Mouse (Mus musculus) limb, embryonic 13.5 days (tissue): Measurements from ENCODE around the gene Epn3. TPM values are rescaled to one million over a fixed set of nuclear protein-coding genes. Genes with fewer than 3 reads are reported as not detected.
A peak's percentile ranks its signal among the peaks of the same experiment; 100 is the strongest.

Experiments used
- ATAC-seq: fragments of 200-750 bp; cut with Nextera tagmentation; 2 replicates; pipeline ENCODE4 v1.8.0; 2017; ENCODE audit warnings: low read depth, moderate number of reproducible peaks, moderate TSS enrichment; ENCODE audit not compliant: low FRiP score
- H3K27ac ChIP-seq: fragments of 300-500 bp; sonication (generic); 2 replicates; pipeline ENCODE4 v1.5.1; 2015; ENCODE audit warnings: inconsistent platforms, mild to moderate bottlenecking, moderate library complexity
- H3K27me3 ChIP-seq: fragments of 300-500 bp; sonication (generic); 2 replicates; pipeline ENCODE4 v1.6.1; 2015; ENCODE audit warnings: mild to moderate bottlenecking, inconsistent platforms
- H3K36me3 ChIP-seq: fragments of 300-500 bp; sonication (generic); 2 replicates; pipeline ENCODE4 v1.6.1; 2015; ENCODE audit warnings: inconsistent platforms, mild to moderate bottlenecking, moderate library complexity
- H3K4me1 ChIP-seq: fragments of 300-500 bp; sonication (generic); 2 replicates; pipeline ENCODE4 v1.6.1; 2015; ENCODE audit warnings: inconsistent platforms
- H3K4me2 ChIP-seq: fragments of 300-500 bp; sonication (generic); replicated peaks from 2 replicates; pipeline ENCODE4 v1.6.1; 2015; ENCODE audit warnings: inconsistent platforms, mild to moderate bottlenecking, moderate library complexity
- H3K4me3 ChIP-seq: fragments of 300-500 bp; sonication (generic); 2 replicates; pipeline ENCODE4 v1.5.1; 2015; ENCODE audit warnings: moderate library complexity, mild to moderate bottlenecking, inconsistent platforms
- H3K9ac ChIP-seq: fragments of 300-500 bp; sonication (generic); 2 replicates; pipeline ENCODE4 v1.6.1; 2015; ENCODE audit warnings: mild to moderate bottlenecking, inconsistent platforms
- H3K9me3 ChIP-seq: fragments of 300-500 bp; sonication (generic); 2 replicates; pipeline ENCODE4 v1.6.1; 2016; ENCODE audit warnings: inconsistent platforms
- WGBS: fragments of 180-500 bp; shearing (Covaris S2); methylation state at CpG from one replicate; pipeline ENCODE4 v1.1.7; 2015; 5-methylcytosine and 5-hydroxymethylcytosine counted together
- polyA plus RNA-seq: library from polyadenylated mRNA; unstranded; fragments of >200 nt; fragmentation: Nextera tagmentation; extraction: Ambion mirVana; gene quantifications from 2 replicates; pipeline ENCODE4 v1.2.1, GENCODE M21; 2015

The Epn3 gene
- polyA plus RNA-seq: 3.1 TPM in 2 replicates

DNA sequence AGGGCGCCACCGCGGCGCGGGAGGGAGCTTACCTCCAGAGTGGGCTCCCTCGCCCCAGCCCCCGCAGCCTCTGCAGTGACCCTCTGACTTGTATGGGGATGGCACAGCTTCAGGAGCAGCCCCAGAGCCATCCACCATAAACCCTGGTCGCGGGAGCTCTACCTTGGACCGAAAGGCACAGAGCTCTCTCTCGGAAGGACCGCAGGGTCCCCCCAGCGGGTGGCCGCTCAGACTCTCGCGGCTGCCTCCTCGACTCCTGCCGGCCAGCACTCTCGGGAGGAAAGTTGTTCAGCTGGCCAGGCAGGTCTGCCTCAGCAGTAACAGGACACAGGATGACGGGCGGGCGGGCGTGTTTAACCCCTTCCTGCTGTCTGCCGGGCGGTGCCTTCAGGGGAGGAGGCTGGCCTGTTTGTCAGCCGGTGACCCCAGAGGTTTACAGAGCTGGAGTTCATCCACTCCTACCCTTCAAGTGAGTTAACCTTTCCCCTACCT lies at the start of gene Epn3:
Gene Epn3, minus strand, starts transcription at position 314 of the 492 bp plus-strand sequence.
- Histone ChIP-seq H3K9me3 (no peaks in the 10 kb centered on the region), H3K27me3 (no peaks in the 10 kb centered on the region), H3K4me1 (peaks cover 46% of the 10 kb centered on the region), H3K27ac (peak within 1 kb of the TSS; percentile 79; the same call in 1 of the 2 replicates), H3K4me2 (peak within 1 kb of the TSS; percentile 80), H3K9ac (peak within 1 kb of the TSS; percentile 65), H3K36me3 (no peaks in the 10 kb centered on the region), H3K4me3 (peak within 1 kb of the TSS; percentile 44)
- ATAC-seq: peak; percentile 13; the same call in 1 of the 2 replicates
- 1% methylated on average over 26 of the region's 26 CpGs for WGBS

DNA sequence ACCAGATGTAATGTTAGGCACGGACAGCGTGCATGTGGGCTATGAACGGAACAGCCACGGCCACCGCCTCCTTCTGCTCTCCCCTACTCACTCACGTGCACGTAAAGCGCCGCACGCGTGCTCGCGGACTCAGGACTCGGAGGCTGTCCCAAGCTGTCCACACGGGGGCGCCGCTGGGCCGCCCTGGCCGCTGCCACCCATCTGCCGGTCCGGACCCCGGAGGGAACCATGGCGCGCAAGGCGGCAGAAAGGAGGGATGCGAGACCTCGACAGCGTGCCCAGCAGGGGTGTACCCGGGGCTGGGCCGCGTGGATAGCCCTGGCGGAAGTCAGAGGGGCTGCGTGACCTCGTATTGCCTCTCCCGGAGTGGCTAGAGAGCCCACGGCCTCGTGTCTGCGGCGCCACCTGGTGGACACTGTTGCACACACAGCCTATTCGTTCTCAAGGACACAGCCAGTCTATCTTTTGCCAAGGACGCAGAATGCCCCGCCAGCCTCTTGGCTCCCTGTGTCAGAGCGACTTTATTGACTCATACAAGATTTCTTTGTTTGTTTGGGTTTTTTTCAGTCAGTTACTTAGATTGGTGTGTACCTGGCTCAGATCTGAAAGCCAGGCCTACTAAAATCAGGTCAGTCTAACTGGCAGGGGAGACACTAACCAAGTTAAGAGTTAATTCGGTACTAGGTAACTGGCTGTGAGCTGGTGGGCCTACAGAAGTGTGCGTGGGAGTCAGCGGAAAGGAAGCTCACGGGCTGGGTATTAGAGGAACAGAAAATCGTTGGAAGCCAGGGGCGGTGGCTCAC lies 49.3 kb upstream of the Epn3 start, which contains the start of gene Rsad1:
Gene Rsad1, minus strand, starts transcription at position 368 of the 803 bp plus-strand sequence.
- Histone ChIP-seq H3K27me3 (no peaks in the 10 kb centered on the region), H3K4me2 (peak within 1 kb of the TSS; percentile 93), H3K4me1 (peaks cover 27% of the 10 kb centered on the region), H3K27ac (peak within 1 kb of the TSS; percentile 73; the same call in 1 of the 2 replicates), H3K9me3 (no peaks in the 10 kb centered on the region), H3K36me3 (peaks cover 5% of the 10 kb centered on the region; the same call in 1 of the 2 replicates), H3K9ac (peak within 1 kb of the TSS; percentile 67), H3K4me3 (peak within 1 kb of the TSS; percentile 55)
- peak; percentile 89 for ATAC-seq
- 4% methylated on average over 49 of the region's 49 CpGs for WGBS

DNA sequence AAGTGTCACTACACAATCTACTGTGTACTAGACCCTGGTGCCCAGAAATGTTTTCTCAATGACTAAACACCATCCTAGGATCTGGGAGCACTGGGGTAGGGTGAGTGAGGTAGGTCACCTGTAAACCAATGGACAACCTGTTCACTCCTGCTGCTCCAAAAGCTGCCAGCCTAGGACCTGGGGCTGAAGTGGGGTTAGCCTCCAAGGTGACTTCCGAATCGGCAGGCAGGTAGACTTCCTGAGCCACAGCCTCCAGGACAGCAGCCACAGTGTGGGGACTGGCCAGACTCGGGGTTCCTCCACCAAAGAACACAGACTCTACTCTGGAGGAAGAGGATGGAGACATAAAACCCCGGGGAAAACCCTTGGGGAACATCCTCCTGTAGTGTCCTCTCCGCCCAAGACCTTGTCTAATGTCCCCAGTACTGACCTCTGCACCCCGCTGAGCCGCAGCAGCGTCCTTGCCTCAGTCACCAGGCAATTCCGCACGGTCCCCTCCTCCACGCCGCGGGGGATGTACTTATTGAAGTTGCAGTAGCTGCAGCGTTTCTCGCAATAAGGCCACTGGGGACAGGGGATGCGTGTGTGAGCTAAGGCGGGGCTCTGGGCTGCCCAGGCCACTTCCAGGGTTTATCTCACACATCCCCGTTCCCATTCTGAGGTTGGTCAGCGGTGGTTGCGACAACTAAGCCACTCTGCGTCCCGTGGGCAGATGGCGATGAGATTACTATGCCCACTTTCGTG lies 48.4 kb upstream of the Epn3 start:
- peak overlapping the region; percentile 73; the same call in 1 of the 2 replicates for H3K27ac ChIP-seq
- WGBS: 9% methylated on average over 24 of the region's 24 CpGs
- H3K27me3 ChIP-seq: no peaks in the 10 kb centered on the region
- H3K4me1 ChIP-seq: peaks cover 32% of the 10 kb centered on the region
- no peaks in the 10 kb centered on the region for H3K9me3 ChIP-seq
- H3K9ac ChIP-seq: peak overlapping the region; percentile 67
- H3K36me3 ChIP-seq: peaks cover 7% of the 10 kb centered on the region; the same call in 1 of the 2 replicates
- peak overlapping the region; percentile 93 for H3K4me2 ChIP-seq
- peak overlapping the region; percentile 55 for H3K4me3 ChIP-seq
- peak; percentile 19 for ATAC-seq

DNA sequence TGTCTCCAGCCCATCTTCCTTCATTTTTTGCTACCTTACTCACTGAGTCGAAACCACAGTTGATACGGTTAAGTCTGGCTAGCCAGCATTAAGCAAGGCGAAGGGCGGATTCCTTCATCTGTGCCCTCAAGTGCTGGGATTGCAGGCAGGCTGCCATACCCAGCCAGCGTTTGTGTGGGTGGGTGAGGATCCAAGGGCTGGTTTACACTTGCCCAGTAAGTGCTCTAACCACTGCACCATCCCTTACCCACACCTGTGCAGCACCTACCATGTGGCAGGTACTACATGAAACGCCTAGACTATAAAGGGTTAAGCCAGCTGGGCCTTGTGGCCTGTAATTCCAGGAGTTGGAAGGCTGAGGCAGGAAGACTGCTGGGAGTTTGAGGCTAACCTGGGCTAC lies 47.5 kb upstream of the Epn3 start:
- Histone ChIP-seq H3K4me1 (peaks cover 32% of the 10 kb centered on the region), H3K27ac (no peak overlapping the region), H3K9me3 (no peaks in the 10 kb centered on the region), H3K27me3 (no peaks in the 10 kb centered on the region), H3K36me3 (peaks cover 11% of the 10 kb centered on the region), H3K4me2 (no peak overlapping the region), H3K4me3 (no peak overlapping the region), H3K9ac (no peak overlapping the region)
- no peak for ATAC-seq
- WGBS: 94% methylated on average over 6 of the region's 6 CpGs

DNA sequence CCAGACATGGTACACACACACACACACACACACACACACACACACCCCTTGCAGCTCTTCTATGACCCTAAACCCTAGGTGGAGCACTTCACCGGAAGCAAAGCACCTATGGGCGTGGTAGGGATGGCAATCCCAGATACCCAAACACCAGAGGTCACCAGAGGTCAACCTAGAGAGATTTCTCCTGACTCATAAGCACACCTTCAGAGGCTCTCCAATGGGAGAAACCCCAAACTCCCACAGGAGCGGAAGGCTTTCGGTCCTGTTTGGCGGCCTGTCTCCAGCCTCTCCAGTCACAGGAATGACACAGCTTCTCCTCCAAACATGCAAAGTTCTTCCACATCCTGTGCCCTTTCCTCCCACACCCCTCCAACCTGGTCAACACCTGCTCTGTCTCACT lies 46.6 kb upstream of the Epn3 start:
- peaks cover 32% of the 10 kb centered on the region for H3K4me1 ChIP-seq
- no peak overlapping the region for H3K4me3 ChIP-seq
- 93% methylated on average over 5 of the region's 5 CpGs for WGBS
- H3K4me2 ChIP-seq: no peak overlapping the region
- no peak overlapping the region for H3K27ac ChIP-seq
- H3K9ac ChIP-seq: no peak overlapping the region
- no peaks in the 10 kb centered on the region for H3K9me3 ChIP-seq
- peaks cover 12% of the 10 kb centered on the region for H3K36me3 ChIP-seq
- no peak for ATAC-seq
- H3K27me3 ChIP-seq: no peaks in the 10 kb centered on the region

DNA sequence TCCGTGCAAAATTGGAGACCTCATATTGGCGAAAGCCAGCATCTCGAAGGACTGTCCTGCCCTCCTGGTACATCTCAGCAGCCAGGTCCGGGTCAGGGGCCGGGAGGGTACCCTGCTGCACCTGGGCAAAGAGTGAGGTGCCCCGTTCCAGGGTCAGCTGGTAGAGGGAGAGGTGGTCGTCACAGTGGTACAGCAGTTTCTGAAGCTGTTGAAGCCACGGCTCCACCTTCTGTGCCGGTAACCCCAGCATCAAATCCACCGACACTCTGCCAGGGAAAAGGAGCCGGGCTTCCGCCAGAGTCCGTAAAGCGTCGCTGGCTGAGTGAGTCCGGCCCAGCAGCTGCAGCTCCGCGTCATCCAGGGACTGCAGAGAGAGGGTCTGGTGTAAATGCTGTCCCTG lies 44.6 kb upstream of the Epn3 start:
- Histone ChIP-seq H3K4me1 (peaks cover 21% of the 10 kb centered on the region), H3K27me3 (no peaks in the 10 kb centered on the region), H3K36me3 (peaks cover 12% of the 10 kb centered on the region), H3K4me2 (peak overlapping the region; percentile 54), H3K4me3 (peak overlapping the region; percentile 19; the same call in 1 of the 2 replicates), H3K27ac (no peak overlapping the region), H3K9me3 (no peaks in the 10 kb centered on the region), H3K9ac (peak overlapping the region; percentile 48; the same call in 1 of the 2 replicates)
- no peak for ATAC-seq
- WGBS: 51% methylated on average over 18 of the region's 18 CpGs

DNA sequence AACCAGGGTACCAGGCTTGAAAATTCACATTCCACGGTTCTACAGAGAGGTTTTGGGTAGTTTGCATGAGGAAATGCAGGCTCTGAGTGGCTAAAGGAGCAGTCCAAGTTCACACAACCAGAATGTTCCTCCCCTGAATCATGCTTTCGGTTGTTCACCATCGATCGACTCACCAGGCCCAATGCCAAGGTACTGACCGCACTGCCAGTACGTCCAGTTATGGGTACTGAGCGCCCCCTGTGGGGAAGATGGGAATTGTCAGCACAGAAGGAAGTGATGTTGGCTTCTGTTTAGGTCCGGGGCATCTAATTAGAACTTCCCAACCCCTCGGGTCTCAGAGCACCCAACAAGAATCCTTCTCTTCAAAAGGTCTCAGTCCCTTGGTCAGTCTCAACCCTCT lies 44.2 kb upstream of the Epn3 start:
- H3K36me3 ChIP-seq: peaks cover 12% of the 10 kb centered on the region
- no peaks in the 10 kb centered on the region for H3K27me3 ChIP-seq
- WGBS: 32% methylated on average over 9 of the region's 9 CpGs
- no peak for ATAC-seq
- no peaks in the 10 kb centered on the region for H3K9me3 ChIP-seq
- no peak overlapping the region for H3K9ac ChIP-seq
- peak overlapping the region; percentile 54 for H3K4me2 ChIP-seq
- H3K4me1 ChIP-seq: peaks cover 18% of the 10 kb centered on the region
- no peak overlapping the region for H3K27ac ChIP-seq
- peak overlapping the region; percentile 19; the same call in 1 of the 2 replicates for H3K4me3 ChIP-seq

DNA sequence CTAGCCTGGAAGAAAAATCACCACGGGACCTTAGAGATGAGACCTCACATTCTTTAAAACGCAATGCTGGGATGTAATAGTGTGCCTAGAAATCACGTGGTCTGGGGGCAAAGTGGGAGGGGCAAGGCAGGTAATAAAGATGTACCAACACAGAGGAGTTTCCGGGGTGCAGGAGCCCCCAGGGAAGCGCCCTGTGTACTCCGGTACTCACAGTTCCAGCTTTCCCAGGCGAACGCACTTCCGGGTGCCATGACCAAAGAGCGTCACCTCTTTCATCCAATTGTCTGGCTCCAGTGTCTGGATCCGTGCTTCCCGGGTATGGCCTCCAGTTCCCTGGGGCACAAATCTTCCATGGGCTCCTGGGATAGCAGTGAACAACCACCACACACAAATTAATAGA lies 43.6 kb upstream of the Epn3 start:
- no peak overlapping the region for H3K4me2 ChIP-seq
- no peak overlapping the region for H3K9ac ChIP-seq

DNA sequence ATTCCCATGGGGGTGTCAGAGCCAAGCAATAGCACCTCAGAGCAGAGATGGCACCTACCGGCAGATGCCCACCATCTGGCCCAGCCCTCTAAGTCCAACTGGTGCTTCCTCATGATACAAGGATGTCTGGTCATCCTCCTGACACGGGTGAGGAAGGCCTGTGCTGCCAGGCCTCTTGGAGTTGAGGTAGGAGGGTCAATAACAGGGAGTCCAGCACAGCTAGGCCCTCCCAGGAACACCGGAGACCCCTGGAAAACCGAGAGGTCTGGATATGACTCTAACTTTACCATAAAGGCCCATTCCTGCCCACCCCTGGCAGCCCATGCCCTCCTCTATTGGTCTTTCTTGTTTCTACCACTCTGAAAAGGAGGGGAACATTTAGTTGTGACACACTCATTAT lies 42.6 kb upstream of the Epn3 start:
- WGBS: 85% methylated on average over 4 of the region's 4 CpGs
- Histone ChIP-seq H3K4me2 (no peak overlapping the region), H3K4me3 (no peak overlapping the region), H3K27me3 (no peaks in the 10 kb centered on the region), H3K27ac (no peak overlapping the region), H3K36me3 (peaks cover 12% of the 10 kb centered on the region), H3K4me1 (peaks cover 14% of the 10 kb centered on the region), H3K9ac (no peak overlapping the region), H3K9me3 (no peaks in the 10 kb centered on the region)
- no peak for ATAC-seq

More for the DNA sequence above, 43.6 kb upstream of the Epn3 start:
- Histone ChIP-seq H3K36me3 (peaks cover 12% of the 10 kb centered on the region), H3K27me3 (no peaks in the 10 kb centered on the region), H3K4me3 (no peak overlapping the region), H3K9me3 (no peaks in the 10 kb centered on the region), H3K4me1 (peaks cover 19% of the 10 kb centered on the region), H3K27ac (no peak overlapping the region)
- 85% methylated on average over 12 of the region's 12 CpGs for WGBS
- no peak for ATAC-seq

DNA sequence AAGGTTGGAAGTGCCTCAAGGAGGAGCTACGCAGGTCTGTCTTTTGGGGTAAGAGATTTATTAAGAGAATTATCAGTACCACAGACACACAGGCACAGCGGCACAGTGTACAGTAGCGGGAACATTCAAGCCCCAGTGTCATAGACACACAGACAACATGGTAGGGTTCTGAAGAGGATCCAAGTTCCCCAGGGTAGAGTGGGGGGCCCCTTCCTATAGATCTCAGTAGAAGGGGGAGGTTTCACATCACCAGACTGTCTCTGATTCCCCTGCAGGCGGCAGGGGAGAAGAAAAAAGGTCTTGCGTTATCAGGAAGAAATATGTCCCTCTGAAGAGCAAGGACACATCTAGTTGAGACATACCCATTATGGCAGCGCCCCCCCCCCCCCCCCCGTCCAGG lies 40.0 kb upstream of the Epn3 start:
- H3K27ac ChIP-seq: no peak overlapping the region
- ATAC-seq: no peak
- H3K4me1 ChIP-seq: peaks cover 27% of the 10 kb centered on the region
- H3K9ac ChIP-seq: no peak overlapping the region
- H3K27me3 ChIP-seq: no peaks in the 10 kb centered on the region
- peaks cover 12% of the 10 kb centered on the region for H3K36me3 ChIP-seq
- H3K4me3 ChIP-seq: no peak overlapping the region
- WGBS: 80% methylated on average over 7 of the region's 7 CpGs
- H3K9me3 ChIP-seq: no peaks in the 10 kb centered on the region
- H3K4me2 ChIP-seq: no peak overlapping the region

DNA sequence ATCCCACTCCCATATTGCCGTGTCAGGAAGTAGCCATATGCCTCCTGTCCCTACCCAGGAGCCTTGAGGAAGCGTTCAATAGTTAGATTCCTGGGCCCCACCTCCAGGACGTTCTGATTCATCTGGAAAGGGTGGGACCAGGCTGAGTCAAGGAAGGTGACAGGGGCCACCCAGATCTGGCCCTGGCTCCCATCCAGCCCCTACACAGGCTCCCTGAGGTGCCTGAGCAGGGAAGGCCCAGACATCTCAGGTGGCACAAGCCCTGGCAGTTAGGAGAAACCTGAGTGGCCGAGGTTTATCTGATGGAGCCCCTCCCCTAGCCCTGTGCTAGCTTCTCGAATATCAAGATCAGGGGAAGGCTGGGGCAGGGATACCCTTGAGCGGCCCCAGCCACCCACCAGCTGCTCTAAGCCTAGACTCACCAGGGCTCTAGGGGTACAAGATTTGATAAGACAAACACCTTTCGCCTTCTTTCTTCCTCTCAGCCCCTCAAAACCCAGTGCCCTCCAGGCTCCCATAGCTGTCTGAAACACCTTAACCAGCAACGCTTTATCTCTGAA lies 39.0 kb upstream of the Epn3 start:
- H3K9ac ChIP-seq: no peak overlapping the region
- WGBS: 50% methylated on average over 8 of the region's 8 CpGs
- ATAC-seq: no peak

More for the DNA sequence above, 39.0 kb upstream of the Epn3 start:
- no peaks in the 10 kb centered on the region for H3K27me3 ChIP-seq
- peaks cover 12% of the 10 kb centered on the region for H3K36me3 ChIP-seq
- peaks cover 18% of the 10 kb centered on the region; the same call in 1 of the 2 replicates for H3K4me1 ChIP-seq
- H3K9me3 ChIP-seq: no peaks in the 10 kb centered on the region
- no peak overlapping the region for H3K4me3 ChIP-seq
- H3K4me2 ChIP-seq: no peak overlapping the region
- no peak overlapping the region for H3K27ac ChIP-seq
